Comparison of ENCODE assay signal across 18 mouse cellular contexts in the genomic region with DNA sequence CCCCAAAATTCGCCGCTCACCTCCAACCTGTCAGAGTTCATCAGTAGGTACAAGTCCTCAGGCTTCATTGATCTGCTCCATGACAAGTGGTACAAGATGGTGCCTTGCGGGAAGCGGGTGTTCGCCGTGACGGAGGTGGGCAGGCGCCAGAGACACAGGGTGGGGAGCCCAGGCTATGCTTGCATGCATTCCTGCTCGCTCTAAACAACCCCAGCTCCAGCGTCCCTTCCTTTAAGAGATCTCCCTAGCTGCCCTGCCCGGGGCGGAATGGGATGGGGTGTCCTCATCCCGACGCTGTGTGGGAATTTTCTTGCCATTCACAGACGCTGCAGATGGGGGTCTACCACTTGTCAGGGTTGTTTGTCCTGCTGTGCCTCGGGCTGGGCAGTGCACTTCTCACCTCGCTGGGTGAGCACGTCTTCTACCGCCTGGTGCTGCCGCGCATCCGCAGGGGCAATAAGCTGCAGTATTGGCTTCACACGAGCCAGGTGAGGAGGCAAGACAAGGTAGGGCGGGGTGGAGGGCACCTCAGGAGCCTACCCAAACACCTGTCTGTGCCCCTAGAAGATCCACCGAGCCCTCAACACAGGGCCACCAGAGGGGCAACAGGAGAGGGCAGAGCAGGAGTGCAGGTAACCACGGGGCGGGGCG. TPM values are rescaled to one million over a fixed set of nuclear protein-coding genes. Genes with fewer than 3 reads are reported as not detected.
"Had no signal": no experiment of that assay in that cellular context is flagged by ENCODE, and none has a peak within 500 bp of the region (broad histone marks: within the 10 kb centered on the region; RNA-seq: fewer than 3 reads in every experiment).

No protein-coding gene starts in this region.

- H3K9me3 ChIP-seq: limb, embryonic 13.5 days; neural tube, embryonic 13.5 days had no signal

- H3K27ac ChIP-seq: kidney, postnatal 0 days; layer of hippocampus, adult 2 months; limb, embryonic 13.5 days; liver, embryonic 14.5 days; neural tube, embryonic 13.5 days had no signal

- H3K4me3 ChIP-seq: layer of hippocampus, adult 2 months; limb, embryonic 13.5 days; neural tube, embryonic 13.5 days had no signal

- H3K9ac ChIP-seq: limb, embryonic 13.5 days; liver, embryonic 14.5 days; neural tube, embryonic 13.5 days had no signal

- DNase-seq: kidney, adult 11 months; kidney, adult 9 months; kidney, postnatal 4 days; left cerebral cortex, postnatal 4 days; lung, adult 18-20 months; lung, postnatal 36 days; midbrain, embryonic 14.5 days; retina, postnatal 1 day; right cerebral cortex, postnatal 4 days; spleen, adult 18-20 months; thymus, postnatal 36 days had no signal

- H3K4me2 ChIP-seq: limb, embryonic 13.5 days; neural tube, embryonic 13.5 days had no signal

RNA-seq across cellular contexts. Expression of a gene that starts 5.7 kb away (rescaled TPM):
- total RNA-seq: megakaryocyte progenitor cell, adult 5-6 weeks; monocyte, adult 5-6 weeks had no signal
